Mouse (Mus musculus): ENCODE measurements around the gene Smarca2.
"Not testable (repeated sequence)": the region's sequence is repeated elsewhere in the genome, so short reads cannot be mapped to it uniquely, and the experiment has no call there.

Gene Smarca2

GRCm38 (mm10) chr19:26616271-26616670, 11.4 kb downstream of the Smarca2 start:
- no peak for DNase-seq (ENCODE audit: low read depth, low spot score)

DNA sequence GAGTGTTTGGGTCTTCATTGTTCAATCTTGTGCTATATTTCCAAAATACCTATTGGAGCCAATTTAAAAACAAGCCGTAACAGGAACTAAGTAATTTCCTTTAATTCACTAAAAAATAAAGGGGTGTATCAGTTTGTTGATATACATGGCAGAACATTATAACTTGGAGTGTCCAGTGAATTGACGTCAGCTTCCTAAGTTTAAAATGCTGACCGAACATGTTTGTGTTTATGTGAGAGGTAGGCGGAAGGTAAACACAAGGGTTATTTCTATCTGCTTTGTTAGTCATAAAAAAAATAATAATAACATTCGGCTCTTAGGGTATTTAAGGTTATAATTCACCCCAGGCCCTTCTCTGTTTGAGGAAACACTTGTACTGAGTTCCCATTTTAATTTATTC, 12.4 kb downstream of the Smarca2 start:
- no peak for DNase-seq (ENCODE audit: low read depth, low spot score)

GRCm38 (mm10) chr19:26630712-26631235, 25.9 kb downstream of the Smarca2 start:
- no peak for DNase-seq (ENCODE audit: low read depth, low spot score)

GRCm38 (mm10) chr19:26632228-26632627, 27.4 kb downstream of the Smarca2 start:
- DNase-seq (ENCODE audit: low read depth, low spot score), result no peak

DNA sequence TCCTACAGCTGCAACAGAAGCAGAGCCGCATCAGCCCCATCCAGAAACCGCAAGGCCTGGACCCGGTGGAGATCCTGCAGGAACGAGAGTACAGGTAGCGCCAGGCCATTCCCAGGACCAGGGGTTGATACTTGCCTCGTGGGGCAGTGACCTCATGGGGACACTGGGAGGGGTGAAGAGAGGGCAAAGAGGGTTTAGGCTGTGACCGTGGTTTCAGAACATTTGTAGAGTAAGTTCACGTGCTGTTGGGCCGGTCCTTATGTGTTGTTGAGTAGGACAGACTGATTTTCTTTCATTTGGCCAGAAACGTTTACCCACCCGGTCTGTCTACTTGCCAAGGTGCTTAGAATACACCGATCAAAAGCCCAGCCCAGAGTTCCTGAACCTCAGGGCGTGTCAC, 35.7 kb downstream of the Smarca2 start:
- no peak for DNase-seq (ENCODE audit: low read depth, low spot score)

- no peak for DNase-seq (ENCODE audit: low read depth, low spot score)
Observed at GRCm38 (mm10) chr19:26641269-26641668, 36.4 kb downstream of the Smarca2 start.

DNA sequence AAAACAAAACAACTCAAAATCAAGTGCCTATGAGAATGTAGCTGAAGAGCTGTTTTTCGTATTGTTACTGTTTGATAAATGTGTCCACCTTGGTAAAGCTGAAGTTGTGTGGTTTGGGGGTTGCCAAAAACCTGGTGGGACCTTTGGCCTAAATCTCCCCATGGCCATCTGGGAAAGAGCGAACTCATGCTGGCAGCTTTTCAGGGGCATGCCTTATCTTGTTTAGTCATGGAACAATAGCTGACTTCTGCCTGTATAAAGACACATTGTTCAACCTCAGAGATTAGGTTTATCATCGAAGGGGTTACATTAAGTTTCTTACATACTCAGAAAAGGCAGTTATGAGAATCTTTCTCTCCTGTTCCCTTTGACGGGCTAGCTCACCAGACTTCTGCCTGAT, 38.2 kb downstream of the Smarca2 start:
- DNase-seq (ENCODE audit: low read depth, low spot score), result peak; percentile 5

- no peak for DNase-seq (ENCODE audit: low read depth, low spot score)
Observed at GRCm38 (mm10) chr19:26643936-26644335, 39.1 kb downstream of the Smarca2 start.

DNA sequence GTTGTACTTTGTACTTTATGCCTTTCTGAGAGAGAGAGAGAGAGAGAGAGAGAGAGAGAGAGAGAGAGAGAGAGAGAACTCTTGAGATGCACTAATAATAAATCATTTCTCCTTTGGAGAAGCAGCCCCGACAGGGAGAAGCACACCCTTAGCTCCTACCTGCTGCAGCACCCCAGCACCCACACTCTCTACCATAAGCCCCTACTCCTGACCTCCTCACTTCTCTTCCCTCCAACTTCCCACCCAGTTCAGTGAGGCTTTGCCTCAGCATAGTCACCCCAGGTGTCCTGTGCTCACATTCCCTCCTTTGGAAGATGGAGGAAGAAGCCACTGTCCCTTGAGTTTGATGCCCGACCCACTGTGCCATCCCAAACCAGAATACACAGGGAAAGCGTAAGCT, 40.2 kb downstream of the Smarca2 start:
- no peak for DNase-seq (ENCODE audit: low read depth, low spot score)

- no peak for DNase-seq (ENCODE audit: low read depth, low spot score)
Observed at GRCm38 (mm10) chr19:26646128-26646527, 41.3 kb downstream of the Smarca2 start.

GRCm38 (mm10) chr19:26650585-26651273, 45.9 kb downstream of the Smarca2 start:
- DNase-seq (ENCODE audit: low read depth, low spot score), result no peak

- no peak for DNase-seq (ENCODE audit: low read depth, low spot score)
Observed at GRCm38 (mm10) chr19:26658324-26658723, 53.5 kb downstream of the Smarca2 start.

DNA sequence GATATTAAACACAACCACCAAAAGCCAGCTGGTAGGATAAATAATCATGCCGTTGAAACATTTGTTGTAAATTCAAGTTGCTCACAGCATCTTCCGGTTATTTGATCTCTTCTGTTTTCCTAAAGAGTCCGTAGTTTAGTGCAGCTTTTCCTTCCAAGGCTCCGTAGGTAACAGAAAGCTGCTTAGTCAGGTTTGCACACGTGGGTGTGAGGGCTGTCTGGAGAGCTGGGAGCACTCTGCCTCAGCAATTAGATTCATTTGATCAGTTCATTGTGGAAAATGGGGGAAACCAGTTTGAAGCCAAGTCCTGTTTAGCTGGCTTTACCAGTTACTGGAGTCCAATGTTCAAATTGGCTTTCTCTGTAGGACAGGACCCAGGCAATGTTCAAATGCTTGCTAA, 55.1 kb downstream of the Smarca2 start:
- DNase-seq (ENCODE audit: low read depth, low spot score), result no peak

DNA sequence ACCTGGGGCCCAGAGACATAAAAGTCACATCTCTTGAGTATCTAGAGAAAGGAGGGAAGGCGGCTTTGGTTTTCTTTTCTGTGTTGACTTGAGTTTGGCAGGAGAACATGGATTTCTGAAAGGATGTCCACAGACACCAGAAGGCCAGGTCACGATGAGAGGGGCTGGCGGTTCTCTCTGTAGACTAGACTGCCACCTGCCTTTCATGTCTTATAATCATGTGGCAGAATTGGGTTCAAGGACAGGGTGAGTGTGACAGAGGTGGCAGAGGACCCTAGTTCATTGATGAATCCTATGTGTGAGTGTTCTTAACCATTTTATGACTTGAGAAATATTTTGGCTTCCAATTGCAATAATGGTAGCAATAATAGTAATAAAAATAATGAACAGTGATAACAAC, 56.3 kb downstream of the Smarca2 start:
- DNase-seq (ENCODE audit: low read depth, low spot score), result no peak

DNA sequence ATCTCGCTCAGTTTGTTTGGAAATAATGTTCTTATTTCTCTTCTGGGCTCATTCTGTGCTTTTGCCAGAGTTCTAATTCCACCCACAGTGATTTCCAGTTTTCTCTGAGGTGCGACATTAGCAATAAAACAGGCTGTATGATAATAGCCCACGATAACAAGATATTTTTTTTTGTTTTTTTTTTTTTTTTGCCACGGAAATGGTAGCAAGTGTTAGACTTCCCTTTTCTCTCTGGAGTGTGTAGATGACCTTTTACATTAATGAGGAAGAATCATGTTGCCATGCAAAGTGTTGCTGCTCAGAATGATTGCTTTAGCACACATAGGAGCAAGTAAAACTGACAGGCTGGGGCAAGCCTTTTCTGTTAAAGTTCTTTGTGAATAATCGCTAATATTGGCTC, 61.5 kb downstream of the Smarca2 start:
- DNase-seq (ENCODE audit: low read depth, low spot score), result no peak

DNA sequence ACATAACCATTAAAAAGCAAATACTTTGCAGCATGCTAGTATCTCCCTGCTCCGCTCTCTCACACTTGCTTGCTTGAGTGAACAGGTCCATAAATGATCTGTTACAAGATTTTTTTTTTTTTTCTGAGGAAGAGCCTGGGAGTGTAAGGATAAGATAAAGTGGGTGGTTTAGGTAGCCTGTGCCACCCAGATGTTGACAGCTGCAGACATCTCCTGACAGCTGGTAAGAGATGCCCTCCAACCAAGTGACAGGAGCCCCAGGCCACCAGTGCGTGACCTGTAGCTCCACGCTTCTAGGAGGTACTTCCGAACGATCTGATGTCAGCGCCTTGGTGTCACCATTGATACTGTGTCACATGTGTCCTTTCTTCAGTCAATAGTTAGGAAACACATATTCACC, 65.2 kb downstream of the Smarca2 start:
- no peak for DNase-seq (ENCODE audit: low read depth, low spot score)

DNA sequence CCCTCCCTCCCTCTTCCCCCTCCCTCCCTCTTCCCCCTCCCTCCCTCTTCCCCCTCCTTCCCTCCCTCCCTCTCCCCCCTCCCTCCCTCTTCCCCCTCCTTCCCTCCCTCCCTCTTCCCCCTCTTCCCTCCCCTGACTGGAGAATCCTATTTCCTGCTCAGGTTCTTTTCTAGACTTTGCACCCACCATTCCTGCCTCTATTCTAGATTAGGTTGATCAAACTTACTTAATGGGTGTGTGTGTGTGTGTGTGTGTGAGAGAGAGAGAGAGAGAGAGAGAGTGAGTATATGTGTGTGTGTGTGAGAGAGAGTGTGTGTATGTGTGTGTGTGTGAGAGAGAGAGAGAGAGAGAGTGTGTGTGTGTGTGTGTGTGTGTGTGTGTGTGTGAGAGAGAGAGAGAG, 66.6 kb downstream of the Smarca2 start:
- DNase-seq (ENCODE audit: low read depth, low spot score), result not testable (repeated sequence)

- DNase-seq (ENCODE audit: low read depth, low spot score), result no peak
Observed at GRCm38 (mm10) chr19:26675917-26676316, 71.1 kb downstream of the Smarca2 start.

DNA sequence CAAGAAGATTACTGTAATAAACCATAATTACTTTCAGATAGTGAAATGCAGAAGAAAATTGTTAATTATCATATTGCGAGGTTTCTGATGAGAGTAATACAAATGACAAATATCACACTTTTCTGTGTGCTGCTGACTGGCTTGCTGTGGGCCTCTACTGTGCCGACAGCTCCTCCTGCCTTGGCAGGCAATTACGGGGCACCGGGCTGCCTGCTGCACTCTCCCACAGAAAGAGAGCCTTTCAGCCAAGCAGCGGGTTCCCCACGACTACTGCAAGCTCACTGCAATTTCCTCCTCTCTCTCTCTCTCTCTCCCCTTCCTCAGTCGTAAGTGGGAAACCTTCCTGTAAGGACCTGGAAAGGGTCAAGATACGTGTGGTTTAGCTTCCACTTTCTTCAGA, 73.7 kb downstream of the Smarca2 start:
- DNase-seq (ENCODE audit: low read depth, low spot score), result no peak

DNA sequence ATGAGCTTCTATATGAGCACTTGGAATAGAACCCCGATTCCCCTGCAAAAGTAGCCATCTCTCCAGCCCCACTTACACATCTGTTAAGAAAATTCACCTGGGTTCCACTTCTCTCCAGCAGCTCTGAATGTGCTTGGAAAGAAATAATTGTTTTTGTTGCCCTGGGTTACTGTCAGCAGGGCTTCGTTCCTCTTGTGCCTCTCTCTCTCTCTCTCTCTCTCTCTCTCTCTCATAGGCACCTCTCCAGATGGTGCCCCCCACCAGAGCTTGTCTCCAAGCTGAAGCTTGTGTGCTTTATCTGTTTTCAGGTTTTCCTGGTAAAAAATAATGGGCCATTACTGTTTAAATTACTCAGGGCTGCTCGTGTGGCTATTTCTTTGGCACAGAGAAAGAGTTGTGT, 74.8 kb downstream of the Smarca2 start:
- DNase-seq (ENCODE audit: low read depth, low spot score), result no peak

- DNase-seq (ENCODE audit: low read depth, low spot score), result no peak
Observed at GRCm38 (mm10) chr19:26681549-26681948, 76.7 kb downstream of the Smarca2 start.

DNA sequence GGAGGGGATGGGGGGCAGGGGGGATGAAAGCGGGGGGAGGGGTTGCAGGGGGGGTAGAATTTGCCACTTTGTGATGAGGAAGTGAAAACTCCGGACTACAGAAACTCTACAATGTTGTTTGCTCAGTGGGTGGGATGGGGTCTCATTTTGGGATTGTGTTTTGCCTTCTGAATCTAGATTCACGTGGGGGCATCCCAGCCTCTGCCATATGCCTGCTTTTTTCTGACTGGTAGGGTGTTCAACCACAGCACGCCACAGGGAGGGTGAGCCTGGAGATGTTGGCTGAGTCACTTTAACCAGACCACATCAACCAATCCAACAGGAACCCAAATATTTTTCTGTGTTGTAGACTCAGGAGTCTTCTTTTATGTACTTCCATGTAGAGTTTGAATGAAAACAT, 77.3 kb downstream of the Smarca2 start:
- DNase-seq (ENCODE audit: low read depth, low spot score), result no peak

GRCm38 (mm10) chr19:26682731-26683130, 77.9 kb downstream of the Smarca2 start:
- DNase-seq (ENCODE audit: low read depth, low spot score), result no peak

DNA sequence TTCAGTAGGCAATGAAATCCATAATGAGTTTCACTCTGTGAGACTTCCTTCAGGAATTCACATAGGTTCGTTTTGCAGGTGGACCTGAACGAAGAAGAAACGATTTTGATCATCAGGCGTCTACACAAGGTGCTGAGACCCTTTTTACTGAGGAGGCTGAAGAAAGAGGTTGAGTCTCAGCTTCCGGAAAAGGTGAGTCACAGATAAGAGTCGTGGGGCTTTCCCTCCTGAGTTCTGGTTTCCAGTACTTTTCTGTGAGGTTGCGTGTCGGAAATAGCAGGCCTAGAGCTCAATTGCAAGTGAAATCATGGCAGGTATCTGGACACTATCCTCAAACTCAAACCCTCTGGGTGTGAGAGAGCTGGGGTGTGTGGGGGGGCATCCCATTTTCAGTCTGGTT, 78.9 kb downstream of the Smarca2 start:
- no peak for DNase-seq (ENCODE audit: low read depth, low spot score)

Measured in 3T3-L1 (cell line).